Mouse (Mus musculus): Measurements from ENCODE around the gene Sat1. TPM values are rescaled to one million over a fixed set of nuclear protein-coding genes. Genes with fewer than 3 reads are reported as not detected.

The Sat1 gene
- polyA plus RNA-seq, 1 experiment from 2014 or later: 327 TPM

GRCm38 (mm10) chrX:155171754-155172153 lies 44.5 kb downstream of the Sat1 start:
- no peaks in the 10 kb centered on the region for H3K4me1 ChIP-seq (ENCODE audit: control insufficient read depth, insufficient read depth, low read length)
- no peak overlapping the region for H3K9ac ChIP-seq (ENCODE audit: low read depth, low read length)
- no peak overlapping the region for H3K27ac ChIP-seq (ENCODE audit: low read length)
- H3K9me3 ChIP-seq (ENCODE audit: control insufficient read depth, low read length): no peaks in the 10 kb centered on the region
- no peaks in the 10 kb centered on the region for H3K27me3 ChIP-seq (replicated peaks; ENCODE audit: control insufficient read depth, insufficient read depth, low read length)
- no peaks in the 10 kb centered on the region for H3K36me3 ChIP-seq (ENCODE audit: control insufficient read depth, insufficient read depth, low read length)
- H3K4me3 ChIP-seq (ENCODE audit: low read length): no peak overlapping the region
- WGBS: 50% methylated on average over 1 of the region's 1 CpGs
- no peak overlapping the region for H3K4me2 ChIP-seq (ENCODE audit: low read depth, low read length)
- ATAC-seq: no peak

DNA sequence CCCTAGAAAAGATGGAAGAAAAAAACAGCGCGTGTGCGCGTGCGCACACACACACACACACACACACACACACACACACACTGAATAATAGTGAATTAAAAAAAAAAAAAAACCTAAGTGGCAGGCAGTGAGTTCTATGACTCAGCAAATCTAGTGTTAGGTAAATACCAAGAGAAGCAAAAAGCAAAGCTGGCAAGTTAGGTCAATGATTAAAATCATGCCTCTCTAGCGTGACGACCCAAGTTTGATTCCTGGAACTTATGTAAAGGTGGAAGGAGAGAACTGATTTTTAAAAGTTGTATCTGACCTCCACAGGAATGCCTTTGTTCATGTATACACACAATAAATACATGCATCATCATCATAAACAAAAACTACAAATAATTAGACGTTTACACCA lies 46.4 kb downstream of the Sat1 start:
- 86% methylated on average over 8 of the region's 8 CpGs for whole genome bisulfite sequencing
- no peaks in the 10 kb centered on the region for H3K9me3 ChIP-seq (ENCODE audit: control insufficient read depth, low read length)
- no peaks in the 10 kb centered on the region for H3K27me3 ChIP-seq (replicated peaks; ENCODE audit: control insufficient read depth, insufficient read depth, low read length)
- no peak overlapping the region for H3K4me3 ChIP-seq (ENCODE audit: low read length)
- H3K9ac ChIP-seq (ENCODE audit: low read depth, low read length): no peak overlapping the region
- no peak overlapping the region for H3K4me2 ChIP-seq (ENCODE audit: low read depth, low read length)
- H3K27ac ChIP-seq (ENCODE audit: low read length): no peak overlapping the region
- no peak for ATAC-seq
- H3K4me1 ChIP-seq (ENCODE audit: control insufficient read depth, insufficient read depth, low read length): no peaks in the 10 kb centered on the region
- H3K36me3 ChIP-seq (ENCODE audit: control insufficient read depth, insufficient read depth, low read length): no peaks in the 10 kb centered on the region

- H3K27me3 ChIP-seq (replicated peaks; ENCODE audit: control insufficient read depth, insufficient read depth, low read length): no peaks in the 10 kb centered on the region
- WGBS: 91% methylated on average over 3 of the region's 3 CpGs
- H3K4me2 ChIP-seq (ENCODE audit: low read depth, low read length): no peak overlapping the region
- H3K4me1 ChIP-seq (ENCODE audit: control insufficient read depth, insufficient read depth, low read length): no peaks in the 10 kb centered on the region
- ATAC-seq: no peak
- no peaks in the 10 kb centered on the region for H3K9me3 ChIP-seq (ENCODE audit: control insufficient read depth, low read length)
- H3K27ac ChIP-seq (ENCODE audit: low read length): no peak overlapping the region
- no peak overlapping the region for H3K4me3 ChIP-seq (ENCODE audit: low read length)
- H3K9ac ChIP-seq (ENCODE audit: low read depth, low read length): no peak overlapping the region
- no peaks in the 10 kb centered on the region for H3K36me3 ChIP-seq (ENCODE audit: control insufficient read depth, insufficient read depth, low read length)
Measured at GRCm38 (mm10) chrX:155167667-155168066, 48.6 kb downstream of the Sat1 start.

- H3K9ac ChIP-seq (ENCODE audit: low read depth, low read length): no peak overlapping the region
- WGBS: 63% methylated on average over 2 of the region's 2 CpGs
- H3K4me3 ChIP-seq (ENCODE audit: low read length): no peak overlapping the region
- H3K4me2 ChIP-seq (ENCODE audit: low read depth, low read length): no peak overlapping the region
- ATAC-seq: no peak
- no peaks in the 10 kb centered on the region for H3K9me3 ChIP-seq (ENCODE audit: control insufficient read depth, low read length)
- H3K36me3 ChIP-seq (ENCODE audit: control insufficient read depth, insufficient read depth, low read length): no peaks in the 10 kb centered on the region
- no peaks in the 10 kb centered on the region for H3K27me3 ChIP-seq (replicated peaks; ENCODE audit: control insufficient read depth, insufficient read depth, low read length)
- no peaks in the 10 kb centered on the region for H3K4me1 ChIP-seq (ENCODE audit: control insufficient read depth, insufficient read depth, low read length)
- no peak overlapping the region for H3K27ac ChIP-seq (ENCODE audit: low read length)
Measured at GRCm38 (mm10) chrX:155166313-155166712, 49.9 kb downstream of the Sat1 start.

- H3K4me3 ChIP-seq (ENCODE audit: low read length): no peak overlapping the region
- no peak overlapping the region for H3K4me2 ChIP-seq (ENCODE audit: low read depth, low read length)
- WGBS: 76% methylated on average over 1 of the region's 1 CpGs
- no peak overlapping the region for H3K27ac ChIP-seq (ENCODE audit: low read length)
- H3K27me3 ChIP-seq (replicated peaks; ENCODE audit: control insufficient read depth, insufficient read depth, low read length): no peaks in the 10 kb centered on the region
- ATAC-seq: no peak
- no peak overlapping the region for H3K9ac ChIP-seq (ENCODE audit: low read depth, low read length)
- no peaks in the 10 kb centered on the region for H3K4me1 ChIP-seq (ENCODE audit: control insufficient read depth, insufficient read depth, low read length)
- no peaks in the 10 kb centered on the region for H3K9me3 ChIP-seq (ENCODE audit: control insufficient read depth, low read length)
- H3K36me3 ChIP-seq (ENCODE audit: control insufficient read depth, insufficient read depth, low read length): no peaks in the 10 kb centered on the region
Measured at GRCm38 (mm10) chrX:155163553-155163952, 52.7 kb downstream of the Sat1 start.

Other genes with a start within 250 kb of the Sat1 start
- not detected in 2 replicates for gene Magea8, start 220.6 kb downstream of the Sat1 start, polyA plus RNA-seq (2015; fragmentation: Nextera tagmentation; extraction: Ambion mirVana)
- gene Magea5, start 153.3 kb downstream of the Sat1 start, polyA plus RNA-seq (2015; fragmentation: Nextera tagmentation; extraction: Ambion mirVana): not detected in 2 replicates
- not detected in 2 replicates for gene Magea1, start 126.7 kb downstream of the Sat1 start, polyA plus RNA-seq (2015; fragmentation: Nextera tagmentation; extraction: Ambion mirVana)
- not detected in 2 replicates for gene Magea2, start 122.8 kb downstream of the Sat1 start, polyA plus RNA-seq (2015; fragmentation: Nextera tagmentation; extraction: Ambion mirVana)
- not detected in 2 replicates for gene Cldn34b2, start 88.0 kb downstream of the Sat1 start, polyA plus RNA-seq (2015; fragmentation: Nextera tagmentation; extraction: Ambion mirVana)
- gene Acot9, start 46.0 kb upstream of the Sat1 start, polyA plus RNA-seq (2015; fragmentation: Nextera tagmentation; extraction: Ambion mirVana): 27.9 and 28.5 TPM in 2 replicates
- 185 and 202 TPM in 2 replicates for gene Prdx4, start 124.3 kb upstream of the Sat1 start, polyA plus RNA-seq (2015; fragmentation: Nextera tagmentation; extraction: Ambion mirVana)

Data from intestine, embryonic 16.5 days (tissue).